Mouse (Mus musculus): ENCODE measurements around the gene 2310033P09Rik. TPM values are rescaled to one million over a fixed set of nuclear protein-coding genes. Genes with fewer than 3 reads are reported as not detected.

2310033P09Rik gene
- 21.3 and 21.5 TPM in 2 replicates for polyA plus RNA-seq (2015; fragmentation: Nextera tagmentation; extraction: Ambion mirVana)

GRCm38 (mm10) chr11:59208153-59208831 is at the start of gene 2310033P09Rik:
Gene 2310033P09Rik, plus strand, starts transcription at chr11:59208321.
- under 1% methylated on average over 66 of the region's 67 CpGs for WGBS
- H3K9me3 ChIP-seq (ENCODE audit: control insufficient read depth, low read length), result no peaks in the 10 kb centered on the region
- peak within 1 kb of the TSS; percentile 89 for H3K9ac ChIP-seq (ENCODE audit: low read length)
- no peaks in the 10 kb centered on the region for H3K4me1 ChIP-seq (replicated peaks; ENCODE audit: control insufficient read depth, insufficient read depth)
- ATAC-seq (ENCODE audit: low FRiP score, low TSS enrichment) (peak; percentile 84), DNase-seq (ENCODE audit: low spot score) (peak; percentile 95)
- TF ChIP-seq CTCF (IDR thresholded peaks at IDR 0.05; ENCODE audit: low read depth) (peak; percentile 26; the same call in 1 of the 2 replicates), EP300 (optimal IDR thresholded peaks at IDR 0.05) (no peak)
- H3K36me3 ChIP-seq (ENCODE audit: control insufficient read depth, insufficient read depth, low read length), result peaks cover 18% of the 10 kb centered on the region
- H3K4me2 ChIP-seq (replicated peaks; ENCODE audit: low read depth), result peak within 1 kb of the TSS; percentile 81
- H3K27me3 ChIP-seq (ENCODE audit: control insufficient read depth, insufficient read depth, low read length), result no peaks in the 10 kb centered on the region
- peak within 1 kb of the TSS; percentile 96 for H3K27ac ChIP-seq (replicated peaks)
- H3K4me3 ChIP-seq (ENCODE audit: low read depth, low read length), result peak within 1 kb of the TSS; percentile 93

- H3K9ac ChIP-seq (ENCODE audit: low read length), result no peak overlapping the region
- H3K27ac ChIP-seq (replicated peaks), result no peak overlapping the region
- H3K4me3 ChIP-seq (ENCODE audit: low read depth, low read length), result no peak overlapping the region
- no peaks in the 10 kb centered on the region for H3K9me3 ChIP-seq (ENCODE audit: control insufficient read depth, low read length)
- 90% methylated on average over 13 of the region's 13 CpGs for WGBS
- TF ChIP-seq CTCF (IDR thresholded peaks at IDR 0.05; ENCODE audit: low read depth) (no peak), EP300 (optimal IDR thresholded peaks at IDR 0.05) (no peak)
- ATAC-seq (ENCODE audit: low FRiP score, low TSS enrichment), result no peak
- H3K4me2 ChIP-seq (replicated peaks; ENCODE audit: low read depth), result no peak overlapping the region
- H3K36me3 ChIP-seq (ENCODE audit: control insufficient read depth, insufficient read depth, low read length), result peaks cover 11% of the 10 kb centered on the region
- no peak for DNase-seq (ENCODE audit: low spot score)
- 0 out of 2 replicates have a peak, but pooled peaks cover 3% of the 10 kb centered on the region for H3K4me1 ChIP-seq (replicated peaks; ENCODE audit: control insufficient read depth, insufficient read depth)
- H3K27me3 ChIP-seq (ENCODE audit: control insufficient read depth, insufficient read depth, low read length), result no peaks in the 10 kb centered on the region
These were observed 49.0 kb upstream of the 2310033P09Rik start for GRCm38 (mm10) chr11:59159099-59159498.

GRCm38 (mm10) chr11:59159558-59159957 is 48.6 kb upstream of the 2310033P09Rik start:
- no peak overlapping the region for H3K9ac ChIP-seq (ENCODE audit: low read length)
- no peaks in the 10 kb centered on the region for H3K9me3 ChIP-seq (ENCODE audit: control insufficient read depth, low read length)
- no peaks in the 10 kb centered on the region for H3K27me3 ChIP-seq (ENCODE audit: control insufficient read depth, insufficient read depth, low read length)
- no peak overlapping the region for H3K4me3 ChIP-seq (ENCODE audit: low read depth, low read length)
- H3K4me1 ChIP-seq (replicated peaks; ENCODE audit: control insufficient read depth, insufficient read depth), result 0 out of 2 replicates have a peak, but pooled peaks cover 3% of the 10 kb centered on the region
- H3K27ac ChIP-seq (replicated peaks), result no peak overlapping the region
- TF ChIP-seq EP300 (optimal IDR thresholded peaks at IDR 0.05) (no peak), CTCF (IDR thresholded peaks at IDR 0.05; ENCODE audit: low read depth) (no peak)
- peaks cover 11% of the 10 kb centered on the region for H3K36me3 ChIP-seq (ENCODE audit: control insufficient read depth, insufficient read depth, low read length)
- ATAC-seq (ENCODE audit: low FRiP score, low TSS enrichment) (no peak), DNase-seq (ENCODE audit: low spot score) (no peak)
- WGBS, result 88% methylated on average over 4 of the region's 4 CpGs
- H3K4me2 ChIP-seq (replicated peaks; ENCODE audit: low read depth), result no peak overlapping the region

GRCm38 (mm10) chr11:59161398-59161797 is 46.7 kb upstream of the 2310033P09Rik start:
- no peak overlapping the region for H3K4me2 ChIP-seq (replicated peaks; ENCODE audit: low read depth)
- no peak overlapping the region for H3K9ac ChIP-seq (ENCODE audit: low read length)
- H3K36me3 ChIP-seq (ENCODE audit: control insufficient read depth, insufficient read depth, low read length), result peaks cover 8% of the 10 kb centered on the region; the same call in 1 of the 2 replicates
- ATAC-seq (ENCODE audit: low FRiP score, low TSS enrichment) (no peak), DNase-seq (ENCODE audit: low spot score) (no peak)
- H3K4me3 ChIP-seq (ENCODE audit: low read depth, low read length), result no peak overlapping the region
- TF ChIP-seq CTCF (IDR thresholded peaks at IDR 0.05; ENCODE audit: low read depth) (peak; percentile 47), EP300 (optimal IDR thresholded peaks at IDR 0.05) (no peak)
- no peak overlapping the region for H3K27ac ChIP-seq (replicated peaks)
- 61% methylated on average over 5 of the region's 5 CpGs for WGBS
- no peaks in the 10 kb centered on the region for H3K9me3 ChIP-seq (ENCODE audit: control insufficient read depth, low read length)
- no peaks in the 10 kb centered on the region for H3K27me3 ChIP-seq (ENCODE audit: control insufficient read depth, insufficient read depth, low read length)
- 0 out of 2 replicates have a peak, but pooled peaks cover 3% of the 10 kb centered on the region for H3K4me1 ChIP-seq (replicated peaks; ENCODE audit: control insufficient read depth, insufficient read depth)

GRCm38 (mm10) chr11:59162443-59163254 is 45.5 kb upstream of the 2310033P09Rik start:
- TF ChIP-seq EP300 (optimal IDR thresholded peaks at IDR 0.05), result no peak
- no peak for TF ChIP-seq CTCF (IDR thresholded peaks at IDR 0.05; ENCODE audit: low read depth)
- Histone ChIP-seq H3K4me2 (replicated peaks; ENCODE audit: low read depth) (peak overlapping the region; percentile 63), H3K27me3 (ENCODE audit: control insufficient read depth, insufficient read depth, low read length) (no peaks in the 10 kb centered on the region), H3K9me3 (ENCODE audit: control insufficient read depth, low read length) (no peaks in the 10 kb centered on the region), H3K4me1 (replicated peaks; ENCODE audit: control insufficient read depth, insufficient read depth) (0 out of 2 replicates have a peak, but pooled peaks cover 3% of the 10 kb centered on the region), H3K27ac (replicated peaks) (peak overlapping the region; percentile 99), H3K36me3 (ENCODE audit: control insufficient read depth, insufficient read depth, low read length) (peaks cover 8% of the 10 kb centered on the region; the same call in 1 of the 2 replicates), H3K4me3 (ENCODE audit: low read depth, low read length) (peak overlapping the region; percentile 63), H3K9ac (ENCODE audit: low read length) (peak overlapping the region; percentile 56)
- 48% methylated on average over 9 of the region's 9 CpGs for WGBS
- DNase-seq (ENCODE audit: low spot score), result peak; percentile 22
- peak; percentile 1; the same call in 1 of the 2 replicates for ATAC-seq (ENCODE audit: low FRiP score, low TSS enrichment)
